Mouse (Mus musculus) stomach, embryonic 16.5 days (tissue): Measurements from ENCODE around the gene Smcr8. TPM values are rescaled to one million over a fixed set of nuclear protein-coding genes. Genes with fewer than 3 reads are reported as not detected.

Experiments
- ATAC-seq: fragments of 200-750 bp; cut with Nextera tagmentation; 2 replicates; pipeline ENCODE4 v1.8.0; 2017; ENCODE audit warnings: moderate number of reproducible peaks, moderate TSS enrichment; ENCODE audit not compliant: insufficient read depth, low FRiP score
- H3K27ac ChIP-seq: fragments of 300-500 bp; sonication (generic); 2 replicates; pipeline ENCODE4 v1.5.1; 2014; ENCODE audit warnings: low read length
- H3K27me3 ChIP-seq: fragments of 300-500 bp; sonication (generic); 2 replicates; pipeline ENCODE4 v1.6.1; 2014; ENCODE audit warnings: low read length, control low read depth, mixed read lengths; ENCODE audit not compliant: control insufficient read depth, insufficient read depth
- H3K36me3 ChIP-seq: fragments of 300-500 bp; sonication (generic); 2 replicates; pipeline ENCODE4 v1.6.1; 2014; ENCODE audit warnings: low read length; ENCODE audit not compliant: control insufficient read depth, insufficient read depth
- H3K4me1 ChIP-seq: fragments of 300-500 bp; sonication (generic); 2 replicates; pipeline ENCODE4 v1.6.1; 2014; ENCODE audit warnings: low read length, control low read depth, mixed read lengths; ENCODE audit not compliant: control insufficient read depth, insufficient read depth
- H3K4me2 ChIP-seq: fragments of 300-500 bp; sonication (generic); 2 replicates; pipeline ENCODE4 v1.6.1; 2014; ENCODE audit warnings: low read depth, low read length, mixed read lengths
- H3K4me3 ChIP-seq: fragments of 300-500 bp; sonication (generic); replicated peaks from 2 replicates; pipeline ENCODE4 v1.5.1; 2014; ENCODE audit warnings: mild to moderate bottlenecking, low read length
- H3K9ac ChIP-seq: fragments of 300-500 bp; sonication (generic); 2 replicates; pipeline ENCODE4 v1.6.1; 2014; ENCODE audit warnings: low read length
- H3K9me3 ChIP-seq: fragments of 300-500 bp; sonication (generic); replicated peaks from 2 replicates; pipeline ENCODE4 v1.6.1; 2016; ENCODE audit warnings: low read length, control low read depth; ENCODE audit not compliant: control insufficient read depth
- WGBS: fragments of 180-500 bp; shearing (Covaris S2); extraction: QIAGEN DNeasy Blood & Tissue Kit; methylation state at CpG from one replicate; pipeline ENCODE4 v1.1.7; 2014; 5-methylcytosine and 5-hydroxymethylcytosine counted together
- polyA plus RNA-seq: library from polyadenylated mRNA; unstranded; fragments of >200 nt; fragmentation: Nextera tagmentation; extraction: Ambion mirVana; gene quantifications from 2 replicates; pipeline ENCODE4 v1.2.1, GENCODE M21; 2015

The Smcr8 gene
- polyA plus RNA-seq, 1 experiment from 2014 or later = 5.6 TPM

- H3K27ac ChIP-seq = no peak overlapping the region
- no peak overlapping the region for H3K4me2 ChIP-seq
- no peaks in the 10 kb centered on the region for H3K27me3 ChIP-seq
- H3K9ac ChIP-seq = no peak overlapping the region
- WGBS = 74% methylated on average over 3 of the region's 3 CpGs
- no peak overlapping the region for H3K4me3 ChIP-seq
- H3K36me3 ChIP-seq = peaks cover 9% of the 10 kb centered on the region; the same call in 1 of the 2 replicates
- no peaks in the 10 kb centered on the region for H3K9me3 ChIP-seq
- H3K4me1 ChIP-seq = no peaks in the 10 kb centered on the region
- ATAC-seq = no peak
Measured at GRCm38 (mm10) chr11:60740321-60740720, 37.0 kb upstream of the Smcr8 start.

- H3K9ac ChIP-seq = no peak overlapping the region
- peaks cover 8% of the 10 kb centered on the region; the same call in 1 of the 2 replicates for H3K36me3 ChIP-seq
- H3K4me3 ChIP-seq = no peak overlapping the region
- no peaks in the 10 kb centered on the region for H3K27me3 ChIP-seq
- WGBS = 82% methylated on average over 7 of the region's 7 CpGs
- no peak overlapping the region for H3K4me2 ChIP-seq
- H3K27ac ChIP-seq = no peak overlapping the region
- no peaks in the 10 kb centered on the region for H3K4me1 ChIP-seq
- no peaks in the 10 kb centered on the region for H3K9me3 ChIP-seq
- no peak for ATAC-seq
Measured at GRCm38 (mm10) chr11:60755570-60755969, 21.8 kb upstream of the Smcr8 start.

GRCm38 (mm10) chr11:60761681-60762080, 15.6 kb upstream of the Smcr8 start:
- H3K36me3 ChIP-seq = peaks cover 11% of the 10 kb centered on the region; the same call in 1 of the 2 replicates
- WGBS = 86% methylated on average over 3 of the region's 3 CpGs
- no peak for ATAC-seq

GRCm38 (mm10) chr11:60766969-60767368, 10.4 kb upstream of the Smcr8 start:
- ATAC-seq = no peak
- Histone ChIP-seq H3K9ac (no peak overlapping the region), H3K4me2 (no peak overlapping the region), H3K27ac (no peak overlapping the region), H3K36me3 (peaks cover 4% of the 10 kb centered on the region; the same call in 1 of the 2 replicates), H3K9me3 (no peaks in the 10 kb centered on the region), H3K27me3 (no peaks in the 10 kb centered on the region), H3K4me1 (no peaks in the 10 kb centered on the region), H3K4me3 (no peak overlapping the region)
- 78% methylated on average over 4 of the region's 4 CpGs for WGBS

More at GRCm38 (mm10) chr11:60761681-60762080, 15.6 kb upstream of the Smcr8 start:
- H3K4me2 ChIP-seq = no peak overlapping the region
- no peak overlapping the region for H3K4me3 ChIP-seq
- no peak overlapping the region for H3K9ac ChIP-seq
- H3K27ac ChIP-seq = no peak overlapping the region
- H3K27me3 ChIP-seq = no peaks in the 10 kb centered on the region
- H3K4me1 ChIP-seq = no peaks in the 10 kb centered on the region
- no peaks in the 10 kb centered on the region for H3K9me3 ChIP-seq

DNA sequence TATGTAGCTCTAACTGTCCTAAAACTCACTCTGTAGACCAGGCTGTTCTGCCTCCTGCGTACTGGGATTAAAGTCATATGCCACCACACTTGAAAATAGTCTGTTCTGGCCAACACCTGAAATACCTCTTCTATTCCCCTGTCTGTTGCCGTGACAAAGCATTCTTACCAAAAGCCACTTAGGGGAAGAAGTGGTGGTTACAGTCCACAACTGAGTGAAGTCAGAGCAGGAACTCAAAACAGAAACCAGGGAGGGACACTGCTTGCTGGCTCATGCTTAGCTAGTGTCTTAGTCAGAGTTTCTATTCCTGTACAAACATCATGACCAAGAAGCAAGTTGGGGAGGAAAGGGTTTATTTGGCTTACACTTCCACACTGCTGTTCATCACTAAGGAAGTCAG, 8.0 kb upstream of the Smcr8 start:
- ATAC-seq = no peak
- Histone ChIP-seq H3K27me3 (no peaks in the 10 kb centered on the region), H3K36me3 (no peaks in the 10 kb centered on the region), H3K27ac (no peak overlapping the region), H3K4me2 (no peak overlapping the region), H3K9ac (no peak overlapping the region), H3K9me3 (no peaks in the 10 kb centered on the region), H3K4me3 (no peak overlapping the region), H3K4me1 (no peaks in the 10 kb centered on the region; the same call in 1 of the 2 replicates)
- WGBS = 76% methylated on average over 2 of the region's 2 CpGs

DNA sequence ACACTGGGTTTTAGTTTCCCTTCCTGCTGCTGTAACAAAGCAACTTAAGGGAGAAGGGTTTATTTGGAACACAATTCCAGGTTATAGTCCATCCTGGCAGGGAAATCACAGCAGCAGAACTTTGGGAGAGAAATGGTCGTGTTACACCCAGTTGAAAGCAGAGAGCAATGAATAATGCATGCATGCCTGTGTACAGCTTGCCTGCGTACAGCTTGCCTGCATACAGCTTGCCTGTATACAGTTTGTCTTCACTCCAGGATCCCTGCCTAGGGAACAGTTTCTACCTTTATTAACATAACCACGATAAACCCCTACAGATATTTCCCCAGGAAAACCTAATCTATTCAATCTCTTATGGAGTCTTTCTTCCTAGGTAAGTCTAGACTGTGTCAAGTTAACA, 6.5 kb upstream of the Smcr8 start:
- no peak for ATAC-seq
- Histone ChIP-seq H3K9me3 (no peaks in the 10 kb centered on the region), H3K36me3 (no peaks in the 10 kb centered on the region), H3K4me1 (peaks cover 11% of the 10 kb centered on the region), H3K27me3 (no peaks in the 10 kb centered on the region), H3K4me2 (no peak overlapping the region), H3K27ac (no peak overlapping the region), H3K9ac (no peak overlapping the region), H3K4me3 (no peak overlapping the region)
- WGBS = 89% methylated on average over 3 of the region's 3 CpGs

GRCm38 (mm10) chr11:60772161-60772560, 5.2 kb upstream of the Smcr8 start:
- H3K27ac ChIP-seq = no peak overlapping the region
- no peaks in the 10 kb centered on the region for H3K27me3 ChIP-seq
- ATAC-seq = no peak
- H3K9me3 ChIP-seq = no peaks in the 10 kb centered on the region
- no peak overlapping the region for H3K4me2 ChIP-seq
- 80% methylated on average over 4 of the region's 4 CpGs for WGBS
- H3K36me3 ChIP-seq = no peaks in the 10 kb centered on the region
- H3K9ac ChIP-seq = no peak overlapping the region
- H3K4me1 ChIP-seq = peaks cover 16% of the 10 kb centered on the region
- H3K4me3 ChIP-seq = no peak overlapping the region

DNA sequence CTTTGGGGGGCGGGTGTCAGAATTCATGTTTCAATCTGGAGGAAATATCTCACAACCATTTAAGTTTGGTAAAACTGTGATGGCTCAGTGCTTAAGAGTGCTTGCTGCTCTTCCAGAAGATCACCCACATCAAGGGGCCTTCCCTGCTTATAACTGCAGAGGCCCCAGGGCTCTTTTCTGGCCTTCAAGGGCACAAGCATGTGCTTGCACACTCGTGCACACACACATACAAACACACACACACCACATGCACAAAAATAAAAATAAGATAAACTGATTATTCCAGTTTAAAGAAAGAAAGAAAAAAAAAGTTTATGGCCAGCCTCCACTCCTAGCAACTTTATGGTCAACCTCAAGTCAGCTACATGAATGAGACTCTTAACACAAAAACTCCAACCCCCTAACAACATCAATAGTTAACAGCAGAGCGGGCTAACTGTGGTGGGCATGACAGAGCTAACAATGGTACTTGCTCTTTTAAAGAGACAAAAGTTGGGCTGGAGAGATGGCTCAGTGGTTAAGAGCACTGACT, 3.1 kb upstream of the Smcr8 start:
- Histone ChIP-seq H3K27ac (no peak overlapping the region), H3K27me3 (no peaks in the 10 kb centered on the region), H3K36me3 (no peaks in the 10 kb centered on the region), H3K4me2 (no peak overlapping the region), H3K9me3 (no peaks in the 10 kb centered on the region), H3K4me3 (no peak overlapping the region), H3K9ac (no peak overlapping the region), H3K4me1 (peaks cover 29% of the 10 kb centered on the region)
- ATAC-seq = no peak
- WGBS = 87% methylated on average over 3 of the region's 3 CpGs

DNA sequence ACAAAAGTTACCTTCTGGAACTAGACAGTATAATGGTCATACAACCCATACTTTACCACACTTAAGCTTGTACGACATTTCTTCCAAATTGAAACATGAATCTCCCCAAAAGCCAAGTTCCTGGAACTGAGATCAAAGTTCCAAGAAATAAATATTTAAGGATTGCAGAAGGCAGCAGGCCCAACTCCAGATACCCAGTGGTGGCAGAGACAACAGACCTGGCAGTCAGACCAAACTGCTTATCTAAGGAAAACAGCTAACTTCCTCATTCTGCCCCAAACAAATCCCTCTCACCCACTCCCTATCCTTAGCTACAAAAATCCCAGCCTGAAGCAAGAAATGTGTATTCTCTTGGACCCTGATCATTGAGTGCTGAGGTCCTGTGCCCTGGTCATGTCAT, 2.5 kb upstream of the Smcr8 start:
- Histone ChIP-seq H3K4me3 (no peak overlapping the region), H3K9me3 (no peaks in the 10 kb centered on the region), H3K9ac (0 out of 2 replicates have a peak overlapping the region, but pooled peaks have one; percentile 12), H3K27me3 (no peaks in the 10 kb centered on the region), H3K4me2 (peak overlapping the region; percentile 73), H3K36me3 (no peaks in the 10 kb centered on the region), H3K4me1 (peaks cover 36% of the 10 kb centered on the region), H3K27ac (no peak overlapping the region)
- WGBS = 50% methylated on average over 1 of the region's 1 CpGs
- no peak for ATAC-seq
